Mouse (Mus musculus) stomach, postnatal 0 days (tissue): ENCODE data around the gene Gm42791.

Experiments
- CTCF ChIP-seq: IDR thresholded peaks from 2 replicates; pipeline ENCODE4 v1.5.1; 2016; ENCODE audit warnings: antibody characterized with exemption, low read depth, mild to moderate bottlenecking, moderate library complexity
- EP300 ChIP-seq: optimal IDR thresholded peaks from 2 replicates; pipeline ENCODE3; 2016; ENCODE audit warnings: antibody characterized with exemption

DNA sequence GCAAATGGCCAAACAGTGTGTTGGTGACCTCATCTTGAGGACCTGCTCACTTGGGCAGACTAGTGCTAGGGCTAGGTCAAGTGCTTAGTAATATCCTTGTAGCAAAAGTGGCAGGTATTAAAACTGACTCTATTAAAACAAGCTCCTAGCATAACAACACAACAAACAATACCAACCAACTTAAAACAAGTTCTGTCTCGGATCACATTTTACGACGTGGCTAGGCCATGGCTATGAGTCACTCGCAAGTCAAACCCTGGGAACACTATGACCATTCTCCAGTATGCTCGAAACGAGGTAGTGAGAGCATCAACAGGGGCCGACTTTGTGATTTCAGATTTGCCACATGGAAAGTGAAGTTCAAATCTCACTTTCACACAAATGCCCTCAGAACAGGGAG, 99.1 kb downstream of the Gm42791 start:
- TF ChIP-seq CTCF (no peak), EP300 (no peak)
